Mouse (Mus musculus): ENCODE measurements at regions not wholly inside any gene's neighbourhood (a gene's known extent, or its start where the extent isn't known, plus 50 kb on each side); places are given as distances from the start of the nearest gene placed in this dataset.

GRCm38 (mm10) chr4:84015552-84016169 is 490.3 kb downstream of the Ccdc171 start:
- no peak for TF ChIP-seq MAZ (IDR thresholded peaks at IDR 0.05; ENCODE audit: low read depth, low read length)
- TF ChIP-seq POLR2AphosphoS5 (IDR thresholded peaks at IDR 0.05; ENCODE audit: borderline replicate concordance, low read depth, low read length) = no peak
- no peak for TF ChIP-seq USF2 (IDR thresholded peaks at IDR 0.05; ENCODE audit: borderline replicate concordance in 1 of 2, insufficient read depth in 1 of 2, low read depth in 1 of 2, low read length in 2 of 2)

Measured in MEL (cell line).